Mouse (Mus musculus): ENCODE data around the gene Rhbdl1.

GRCm38 (mm10) chr17:25786781-25787504 lies 50.2 kb downstream of the Rhbdl1 start:
- no peak for TF ChIP-seq POLR2A (IDR thresholded peaks at IDR 0.05; ENCODE audit: control insufficient read depth, low read depth, low read length)
- TF ChIP-seq CTCF (IDR thresholded peaks at IDR 0.05; ENCODE audit: control insufficient read depth, insufficient read depth, insufficient replicate concordance, low read depth, low read length): no peak
